Mouse (Mus musculus): Measurements from ENCODE around the gene Tom1l2. TPM values are rescaled to one million over a fixed set of nuclear protein-coding genes. Genes with fewer than 3 reads are reported as not detected.

Tom1l2 gene
- polyA plus RNA-seq, 1 experiment from 2014 or later, result 36.7 TPM

DNA sequence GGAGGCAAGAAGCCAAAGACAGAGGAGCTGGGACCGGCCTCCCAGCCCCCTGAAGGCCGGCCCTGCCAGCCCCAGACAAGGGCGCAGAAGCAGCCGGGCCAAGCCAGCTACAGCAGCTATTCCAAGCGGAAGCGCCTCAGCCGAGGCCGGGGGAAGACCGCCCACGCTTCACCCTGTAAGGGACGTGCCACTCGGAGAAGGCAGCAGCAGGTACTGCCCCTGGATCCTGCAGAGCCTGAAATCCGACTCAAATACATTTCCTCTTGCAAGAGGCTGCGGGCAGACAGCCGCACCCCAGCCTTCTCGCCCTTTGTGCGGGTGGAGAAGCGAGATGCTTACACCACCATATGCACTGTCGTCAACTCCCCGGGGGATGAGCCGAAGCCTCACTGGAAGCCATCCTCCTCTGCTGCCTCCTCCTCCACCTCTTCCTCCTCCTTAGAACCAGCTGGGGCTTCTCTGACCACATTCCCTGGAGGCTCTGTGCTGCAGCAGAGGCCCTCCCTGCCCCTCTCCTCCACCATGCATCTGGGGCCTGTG lies 163.1 kb downstream of the Tom1l2 start:
- H3K27me3 ChIP-seq, result no peaks in the 10 kb centered on the region
- ATAC-seq (ENCODE audit: insufficient number of reproducible peaks, low FRiP score, low TSS enrichment, low read depth), result no peak
- peaks cover 81% of the 10 kb centered on the region for H3K36me3 ChIP-seq
- H3K27ac ChIP-seq (replicated peaks), result no peak overlapping the region
- H3K4me1 ChIP-seq, result peaks cover 21% of the 10 kb centered on the region
- H3K9me3 ChIP-seq (replicated peaks), result no peaks in the 10 kb centered on the region; the same call in 1 of the 2 replicates
- H3K4me3 ChIP-seq (replicated peaks), result no peak overlapping the region
- H3K4me2 ChIP-seq (replicated peaks), result no peak overlapping the region
- WGBS, result 72% methylated on average over 21 of the region's 21 CpGs
- H3K9ac ChIP-seq, result no peak overlapping the region

DNA sequence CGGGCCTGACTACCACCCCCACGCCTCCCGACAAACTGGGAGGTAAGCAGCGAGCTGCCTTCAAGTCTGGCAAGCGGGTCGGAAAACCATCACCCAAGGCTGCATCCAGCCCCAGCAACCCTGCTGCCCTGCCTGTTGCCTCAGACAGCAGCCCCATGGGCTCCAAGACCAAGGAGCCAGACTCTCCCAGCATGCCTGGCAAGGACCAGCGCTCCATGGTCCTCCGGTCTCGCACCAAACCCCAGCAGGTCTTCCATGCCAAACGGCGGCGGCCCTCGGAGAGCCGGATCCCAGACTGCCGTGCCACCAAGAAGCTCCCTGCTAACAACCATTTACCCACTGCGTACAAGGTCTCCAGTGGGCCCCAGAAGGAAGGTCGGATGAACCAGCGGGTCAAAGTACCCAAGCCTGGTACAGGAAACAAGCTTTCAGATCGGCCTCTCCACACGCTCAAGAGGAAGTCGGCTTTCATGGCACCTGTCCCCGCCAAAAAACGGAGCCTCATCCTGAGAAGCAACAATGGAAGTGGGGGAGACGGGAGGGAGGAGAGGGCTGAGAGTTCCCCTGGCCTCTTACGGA lies 164.3 kb downstream of the Tom1l2 start:
- Histone ChIP-seq H3K9ac (no peak overlapping the region), H3K27me3 (no peaks in the 10 kb centered on the region), H3K9me3 (replicated peaks) (no peaks in the 10 kb centered on the region), H3K36me3 (peaks cover 69% of the 10 kb centered on the region), H3K4me2 (replicated peaks) (no peak overlapping the region), H3K4me1 (peaks cover 33% of the 10 kb centered on the region), H3K27ac (replicated peaks) (no peak overlapping the region), H3K4me3 (replicated peaks) (no peak overlapping the region)
- 89% methylated on average over 25 of the region's 25 CpGs for WGBS
- ATAC-seq (ENCODE audit: insufficient number of reproducible peaks, low FRiP score, low TSS enrichment, low read depth), result no peak

DNA sequence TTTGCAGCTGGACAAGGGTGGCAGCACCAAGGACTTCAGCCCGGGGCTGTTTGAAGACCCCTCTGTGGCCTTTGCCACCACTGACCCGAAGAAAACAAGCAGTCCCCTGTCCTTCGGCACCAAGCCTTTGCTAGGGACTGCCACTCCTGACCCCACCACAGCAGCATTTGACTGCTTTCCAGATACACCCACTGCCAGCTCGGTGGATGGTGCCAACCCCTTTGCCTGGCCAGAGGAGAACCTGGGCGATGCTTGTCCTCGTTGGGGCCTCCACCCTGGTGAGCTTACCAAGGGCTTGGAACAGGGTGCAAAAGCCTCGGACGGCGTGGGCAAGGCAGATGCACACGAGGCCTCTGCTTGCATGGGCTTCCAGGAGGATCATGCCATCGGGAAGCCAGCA lies 165.6 kb downstream of the Tom1l2 start:
- WGBS, result 85% methylated on average over 11 of the region's 11 CpGs
- no peaks in the 10 kb centered on the region for H3K27me3 ChIP-seq
- no peak overlapping the region for H3K4me3 ChIP-seq (replicated peaks)
- no peak for ATAC-seq (ENCODE audit: insufficient number of reproducible peaks, low FRiP score, low TSS enrichment, low read depth)
- peaks cover 46% of the 10 kb centered on the region for H3K4me1 ChIP-seq
- H3K27ac ChIP-seq (replicated peaks), result no peak overlapping the region
- no peaks in the 10 kb centered on the region for H3K9me3 ChIP-seq (replicated peaks)
- no peak overlapping the region for H3K4me2 ChIP-seq (replicated peaks)
- H3K9ac ChIP-seq, result no peak overlapping the region
- peaks cover 61% of the 10 kb centered on the region for H3K36me3 ChIP-seq

DNA sequence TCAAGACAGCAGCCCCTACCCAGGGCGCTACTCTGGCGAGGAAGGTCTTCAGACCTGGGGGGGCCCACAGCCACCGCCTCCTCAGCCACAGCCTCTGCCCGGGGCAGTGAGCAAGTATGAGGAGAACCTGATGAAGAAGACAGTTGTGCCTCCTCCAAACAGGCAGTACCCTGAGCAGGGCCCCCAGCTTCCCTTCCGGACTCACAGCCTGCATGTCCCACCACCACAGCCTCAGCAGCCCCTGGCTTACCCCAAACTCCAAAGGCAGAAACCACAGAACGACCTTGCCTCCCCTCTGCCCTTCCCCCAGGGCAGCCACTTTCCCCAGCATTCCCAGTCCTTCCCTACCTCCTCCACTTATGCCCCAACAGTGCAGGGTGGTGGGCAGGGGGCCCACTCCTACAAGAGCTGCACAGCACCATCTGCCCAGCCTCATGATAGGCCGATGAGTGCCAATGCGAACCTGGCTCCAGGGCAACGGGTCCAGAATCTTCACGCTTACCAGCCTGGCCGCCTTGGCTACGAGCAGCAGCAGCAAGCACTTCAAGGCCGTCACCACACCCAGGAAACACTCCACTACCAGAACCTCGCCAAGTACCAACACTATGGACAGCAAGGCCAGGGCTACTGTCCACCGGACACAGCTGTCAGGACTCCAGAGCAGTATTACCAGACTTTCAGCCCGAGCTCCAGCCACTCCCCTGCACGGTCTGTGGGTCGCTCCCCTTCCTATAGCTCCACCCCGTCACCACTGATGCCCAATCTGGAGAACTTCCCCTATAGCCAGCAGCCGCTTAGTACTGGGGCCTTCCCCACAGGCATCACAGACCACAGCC lies 167.1 kb downstream of the Tom1l2 start:
- Histone ChIP-seq H3K36me3 (peaks cover 46% of the 10 kb centered on the region), H3K27ac (replicated peaks) (no peak overlapping the region), H3K9ac (no peak overlapping the region), H3K9me3 (replicated peaks) (no peaks in the 10 kb centered on the region), H3K4me3 (replicated peaks) (no peak overlapping the region), H3K27me3 (no peaks in the 10 kb centered on the region), H3K4me1 (peaks cover 60% of the 10 kb centered on the region), H3K4me2 (replicated peaks) (no peak overlapping the region)
- ATAC-seq (ENCODE audit: insufficient number of reproducible peaks, low FRiP score, low TSS enrichment, low read depth), result no peak
- WGBS, result 66% methylated on average over 20 of the region's 20 CpGs

DNA sequence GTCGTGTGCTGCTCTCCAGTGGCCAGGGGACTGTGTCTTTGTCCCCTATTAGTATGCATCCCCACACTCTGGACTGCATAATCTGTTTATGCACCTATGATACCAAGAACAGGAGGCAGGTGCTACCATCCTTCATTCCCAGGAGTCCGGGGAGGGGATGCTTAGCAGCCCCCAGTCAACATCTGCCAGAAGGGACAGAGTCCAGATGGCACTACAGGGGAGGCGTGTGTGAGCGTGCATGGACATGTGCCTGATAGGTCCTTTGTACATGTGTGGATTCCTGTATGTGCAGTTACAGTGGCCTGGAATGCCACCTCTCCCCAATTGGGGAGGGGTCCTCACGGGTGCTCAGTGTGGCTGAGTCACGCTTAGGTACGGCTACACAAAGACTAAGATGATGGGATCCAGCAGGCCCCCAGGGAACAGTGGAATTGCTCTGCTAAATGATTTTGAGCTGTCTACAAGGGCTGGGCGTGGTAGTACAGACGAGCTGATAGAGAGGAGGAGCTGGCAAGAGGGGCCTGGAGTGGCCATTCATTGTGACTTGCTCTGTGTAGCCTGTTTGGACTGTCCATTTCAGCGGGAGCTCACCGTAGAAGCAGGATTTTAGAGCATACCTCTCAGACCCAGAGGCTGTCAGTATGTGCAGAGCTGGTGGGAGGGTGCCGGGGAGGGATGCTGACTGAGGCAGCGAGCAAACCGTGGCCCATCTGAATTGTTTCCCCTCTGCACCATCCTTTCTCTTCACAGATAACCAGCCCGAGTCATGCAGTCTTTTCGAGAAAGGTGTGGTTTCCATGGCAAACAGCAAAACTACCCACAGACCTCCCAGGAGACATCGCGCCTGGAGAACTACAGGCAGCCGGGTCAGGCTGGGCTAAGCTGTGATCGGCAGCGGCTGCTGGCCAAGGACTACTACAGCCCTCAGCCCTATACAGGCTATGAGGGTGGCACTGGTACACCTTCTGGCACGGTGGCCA lies 168.1 kb downstream of the Tom1l2 start:
- Histone ChIP-seq H3K27me3 (no peaks in the 10 kb centered on the region), H3K36me3 (peaks cover 37% of the 10 kb centered on the region), H3K4me2 (replicated peaks) (no peak overlapping the region), H3K9me3 (replicated peaks) (no peaks in the 10 kb centered on the region), H3K4me1 (peaks cover 66% of the 10 kb centered on the region), H3K27ac (replicated peaks) (no peak overlapping the region), H3K4me3 (replicated peaks) (no peak overlapping the region), H3K9ac (no peak overlapping the region)
- 45% methylated on average over 22 of the region's 22 CpGs for WGBS
- ATAC-seq (ENCODE audit: insufficient number of reproducible peaks, low FRiP score, low TSS enrichment, low read depth), result 0 out of 2 replicates have a peak, but pooled peaks have one; percentile 7

DNA sequence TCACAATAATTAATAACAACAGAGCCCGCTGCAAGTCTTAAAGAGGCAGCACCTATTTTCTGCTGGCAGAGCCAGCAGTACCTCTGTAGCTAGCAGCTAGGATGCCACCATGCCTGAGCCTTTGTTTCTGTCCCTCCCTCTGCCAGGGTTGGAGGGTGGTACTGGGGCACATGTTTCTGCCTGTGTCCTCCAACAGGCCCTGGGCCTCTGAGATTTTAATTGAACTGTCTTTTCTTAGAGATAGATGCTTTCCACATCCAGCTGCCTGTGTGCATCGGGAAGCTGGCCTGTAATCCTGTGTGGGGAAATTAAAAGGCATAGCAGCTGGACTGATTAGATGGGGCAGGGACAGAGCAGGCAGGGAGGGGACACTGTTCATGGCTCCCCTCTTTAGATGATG lies 170.0 kb downstream of the Tom1l2 start:
- 0 out of 2 replicates have a peak overlapping the region, but pooled peaks have one; percentile 12 for H3K4me2 ChIP-seq (replicated peaks)
- no peaks in the 10 kb centered on the region for H3K9me3 ChIP-seq (replicated peaks)
- no peak overlapping the region for H3K9ac ChIP-seq
- H3K27me3 ChIP-seq, result no peaks in the 10 kb centered on the region
- no peak for ATAC-seq (ENCODE audit: insufficient number of reproducible peaks, low FRiP score, low TSS enrichment, low read depth)
- H3K4me3 ChIP-seq (replicated peaks), result no peak overlapping the region
- H3K27ac ChIP-seq (replicated peaks), result peak overlapping the region; percentile 51; the same call in 1 of the 2 replicates
- WGBS, result 32% methylated on average over 2 of the region's 2 CpGs
- H3K4me1 ChIP-seq, result peaks cover 81% of the 10 kb centered on the region
- peaks cover 18% of the 10 kb centered on the region for H3K36me3 ChIP-seq

DNA sequence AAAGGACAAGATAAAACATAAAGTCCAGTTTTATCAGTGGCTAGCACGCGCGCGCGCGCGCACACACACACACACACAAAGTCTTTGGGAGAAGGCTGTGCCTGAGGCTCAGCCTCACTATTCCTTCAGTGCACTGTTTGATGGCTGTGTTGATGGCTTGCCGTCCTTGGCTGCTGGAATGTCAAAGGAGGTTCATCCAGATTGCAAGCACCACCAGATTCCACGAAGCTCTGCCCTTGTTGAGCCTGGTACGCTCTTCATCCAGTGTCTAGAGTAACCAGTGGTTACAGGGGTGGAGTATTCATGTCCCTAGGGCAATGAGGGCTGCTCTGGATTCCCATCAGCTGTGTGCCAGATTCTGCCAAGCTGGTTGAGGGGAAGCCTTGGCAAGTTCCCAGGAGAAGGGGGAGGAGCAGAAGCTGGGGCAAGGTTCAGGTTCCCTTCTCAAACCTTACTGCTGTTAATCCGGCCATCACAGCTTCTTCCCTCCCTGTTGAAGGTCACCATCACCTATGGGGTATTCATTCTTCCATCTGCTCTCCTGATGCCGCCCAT lies 170.5 kb downstream of the Tom1l2 start:
- Histone ChIP-seq H3K9me3 (replicated peaks) (no peaks in the 10 kb centered on the region), H3K9ac (no peak overlapping the region), H3K27me3 (no peaks in the 10 kb centered on the region), H3K36me3 (peaks cover 12% of the 10 kb centered on the region), H3K4me3 (replicated peaks) (no peak overlapping the region), H3K27ac (replicated peaks) (peak overlapping the region; percentile 51), H3K4me1 (peaks cover 86% of the 10 kb centered on the region), H3K4me2 (replicated peaks) (0 out of 2 replicates have a peak overlapping the region, but pooled peaks have one; percentile 12)
- 61% methylated on average over 12 of the region's 12 CpGs for WGBS
- no peak for ATAC-seq (ENCODE audit: insufficient number of reproducible peaks, low FRiP score, low TSS enrichment, low read depth)

DNA sequence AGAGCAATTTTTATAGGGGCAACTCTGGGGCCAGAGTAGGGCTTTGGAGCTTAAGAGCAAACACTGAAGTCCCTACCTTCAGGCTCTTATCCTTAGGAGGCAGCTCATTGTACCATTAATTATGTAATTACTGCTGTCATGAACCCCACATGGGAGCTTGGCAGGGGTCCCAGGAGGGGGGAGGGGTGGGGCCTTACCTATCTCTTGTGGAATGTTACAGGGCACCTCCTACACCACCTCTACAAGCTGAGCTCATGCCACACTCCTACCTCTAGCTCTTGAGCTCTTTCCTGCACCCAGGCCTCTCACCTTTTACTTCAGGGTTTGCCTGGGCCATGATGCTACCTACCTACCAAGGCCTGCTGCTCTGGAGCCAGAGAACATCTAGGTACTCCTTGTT lies 174.2 kb downstream of the Tom1l2 start:
- peaks cover 98% of the 10 kb centered on the region for H3K4me1 ChIP-seq
- H3K4me2 ChIP-seq (replicated peaks), result no peak overlapping the region

DNA sequence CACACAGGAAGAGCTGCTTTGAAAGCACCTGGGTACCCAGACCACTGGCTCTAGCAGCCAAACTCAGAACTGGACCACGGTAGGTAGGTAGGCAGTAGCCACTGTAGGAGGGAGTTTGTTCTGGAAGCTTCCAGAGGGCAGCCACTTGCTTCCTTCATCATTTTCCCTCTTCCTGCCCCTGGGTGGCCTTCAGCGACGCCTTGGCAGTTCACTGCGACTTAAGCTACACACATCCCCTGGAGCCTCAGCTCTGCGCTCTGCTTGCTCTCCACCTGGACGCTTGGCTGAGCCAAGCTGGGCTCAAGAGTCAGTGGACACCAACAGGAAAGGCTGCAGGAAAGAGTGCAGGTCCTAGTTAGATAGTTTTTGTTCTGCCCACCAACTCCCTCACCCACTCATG lies 174.7 kb downstream of the Tom1l2 start:
- no peaks in the 10 kb centered on the region for H3K9me3 ChIP-seq (replicated peaks)
- no peak for ATAC-seq (ENCODE audit: insufficient number of reproducible peaks, low FRiP score, low TSS enrichment, low read depth)
- WGBS, result 41% methylated on average over 6 of the region's 6 CpGs
- peak overlapping the region; percentile 93 for H3K27ac ChIP-seq (replicated peaks)
- H3K36me3 ChIP-seq, result no peaks in the 10 kb centered on the region
- peaks cover 98% of the 10 kb centered on the region for H3K4me1 ChIP-seq
- H3K4me3 ChIP-seq (replicated peaks), result no peak overlapping the region
- no peak overlapping the region for H3K9ac ChIP-seq
- H3K27me3 ChIP-seq, result no peaks in the 10 kb centered on the region
- peak overlapping the region; percentile 100 for H3K4me2 ChIP-seq (replicated peaks)

More for the DNA sequence above, 174.2 kb downstream of the Tom1l2 start:
- Histone ChIP-seq H3K27me3 (no peaks in the 10 kb centered on the region), H3K27ac (replicated peaks) (no peak overlapping the region), H3K9me3 (replicated peaks) (no peaks in the 10 kb centered on the region), H3K9ac (no peak overlapping the region), H3K4me3 (replicated peaks) (no peak overlapping the region), H3K36me3 (no peaks in the 10 kb centered on the region)
- ATAC-seq (ENCODE audit: insufficient number of reproducible peaks, low FRiP score, low TSS enrichment, low read depth), result no peak

DNA sequence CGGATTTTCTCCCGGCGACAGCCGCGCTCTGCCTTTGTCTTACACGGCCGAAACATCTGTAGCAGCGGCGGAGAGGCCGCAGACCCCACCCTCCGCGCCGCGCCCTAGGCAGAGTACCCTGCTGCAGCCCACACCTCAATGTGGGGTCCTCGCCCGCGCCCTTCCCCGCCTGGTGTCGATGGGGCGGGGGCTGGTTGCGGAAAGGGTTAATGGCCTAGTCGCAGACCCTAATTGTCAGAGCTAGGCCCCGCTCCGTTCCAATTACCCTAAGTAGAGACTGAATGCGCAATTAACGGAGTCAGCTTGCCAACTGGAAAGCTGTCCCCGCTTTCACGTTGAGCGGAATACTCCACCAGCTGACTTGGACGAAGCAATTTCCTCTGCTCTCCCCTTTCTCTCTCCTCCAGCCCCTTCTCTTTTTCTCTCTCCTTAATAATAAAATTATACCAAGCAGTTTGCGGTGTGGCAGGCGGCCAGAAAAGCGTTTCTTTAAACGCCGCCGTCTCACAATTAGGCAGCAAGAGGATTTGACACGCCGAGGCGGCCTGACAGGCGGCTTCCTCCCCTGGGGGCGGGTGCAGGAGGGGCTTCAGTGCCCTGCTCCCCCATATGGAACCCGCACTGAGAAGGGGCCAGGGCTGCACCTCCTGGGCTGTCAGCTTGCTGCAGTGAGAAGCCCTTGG lies 175.6 kb downstream of the Tom1l2 start:
- no peaks in the 10 kb centered on the region for H3K9me3 ChIP-seq (replicated peaks)
- peak overlapping the region; percentile 58 for H3K9ac ChIP-seq
- ATAC-seq (ENCODE audit: insufficient number of reproducible peaks, low FRiP score, low TSS enrichment, low read depth), result peak; percentile 64
- under 1% methylated on average over 42 of the region's 42 CpGs for WGBS
- peak overlapping the region; percentile 93 for H3K27ac ChIP-seq (replicated peaks)
- H3K4me3 ChIP-seq (replicated peaks), result peak overlapping the region; percentile 60
- H3K4me2 ChIP-seq (replicated peaks), result peak overlapping the region; percentile 100
- peaks cover 94% of the 10 kb centered on the region for H3K4me1 ChIP-seq
- H3K27me3 ChIP-seq, result no peaks in the 10 kb centered on the region
- H3K36me3 ChIP-seq, result no peaks in the 10 kb centered on the region
